Mouse (Mus musculus): ENCODE results near the gene Sh3rf1.

- TF ChIP-seq CTCF (IDR thresholded peaks at IDR 0.05; ENCODE audit: low read depth) (no peak), EP300 (optimal IDR thresholded peaks at IDR 0.05) (no peak)
Observed at GRCm38 (mm10) chr8:61173921-61174492, 49.7 kb upstream of the Sh3rf1 start.
